8 mouse cellular contexts compared by ENCODE assay signal in the genomic region with DNA sequence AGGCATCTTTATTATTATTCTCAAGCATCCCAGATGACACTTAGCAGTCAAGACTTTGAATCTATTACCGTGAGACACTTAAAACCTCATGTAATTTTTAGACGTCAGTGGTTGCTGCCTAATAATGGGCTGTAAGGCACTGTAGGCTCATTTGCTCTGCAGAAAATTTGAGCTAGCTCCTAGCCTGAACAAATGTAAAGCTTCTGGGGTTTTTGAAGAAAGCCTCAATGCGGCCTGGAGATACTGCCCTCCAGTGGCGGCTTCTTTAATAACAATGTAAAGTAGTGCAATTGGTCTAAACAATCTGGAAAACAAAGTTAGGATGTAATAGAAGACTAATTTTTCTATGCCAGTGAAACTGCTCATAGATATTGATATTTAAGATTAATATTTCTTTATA.
DNase-seq lines count a peak whose midpoint lies in the region; ATAC-seq and TF ChIP-seq lines count a peak whose summit lies in the region.

No protein-coding gene starts in this region.

- in situ Hi-C loops in Patski (cut with MboI; ENCODE audit: low pct_unique_long_range_greater_than_20kb), result no loop called here

- H3K4me1 ChIP-seq in heart, embryonic 12.5 days (replicated peaks), result no peaks in the 10 kb centered on the region

- no peak overlapping the region for H3K9ac ChIP-seq in heart, embryonic 12.5 days

- 19% methylated on average over 4 of the region's 4 CpGs for WGBS in heart, embryonic 12.5 days

- no peak overlapping the region for H3K4me3 ChIP-seq in heart, embryonic 12.5 days

- POLR2A ChIA-PET in Patski (lab: Charles Lee), result no interaction called here

- no peak overlapping the region for H3K27ac ChIP-seq in heart, embryonic 12.5 days (ENCODE audit: poor library complexity, severe bottlenecking)

- ATAC-seq in Patski, result no peak
- ATAC-seq in cerebellum, adult (ENCODE audit: insufficient number of reproducible peaks, low FRiP score, low TSS enrichment), result no peak
- ATAC-seq in heart, embryonic 12.5 days (ENCODE audit: insufficient number of reproducible peaks, low FRiP score), result no peak

- no peak overlapping the region for H3K4me2 ChIP-seq in heart, embryonic 12.5 days

- H3K27me3 ChIP-seq in Patski, result peaks cover 3% of the 10 kb centered on the region
- H3K27me3 ChIP-seq in heart, embryonic 12.5 days (replicated peaks), result no peaks in the 10 kb centered on the region

- no peaks in the 10 kb centered on the region for H3K9me3 ChIP-seq in heart, embryonic 12.5 days (replicated peaks)

- DNase-seq in kidney, adult 9 months, result peak; percentile 1
- no peak for DNase-seq in kidney, adult 11 months
- DNase-seq in Patski (ENCODE audit: low read depth, low spot score), result no peak
- peak; percentile 3 to 21 for DNase-seq in frontal cortex, postnatal 14 days (ENCODE audit: low spot score in 2 of 2)
- peak; percentile 74 for DNase-seq in retina, embryonic 14.5 days (ENCODE audit: low spot score)
- DNase-seq in lung, postnatal 36 days, result no peak

- H3K36me3 ChIP-seq in heart, embryonic 12.5 days, result no peaks in the 10 kb centered on the region

- TF ChIP-seq CTCF in Patski (IDR thresholded peaks at IDR 0.05), result peak; percentile 59

- CTCF ChIA-PET in Patski (lab: Charles Lee), result no interaction called here

Comparison
In these comparisons a context has a peak if more than half of its experiments do, and no peak if none do; other contexts are left out.
1. DNase-seq: peak in kidney, adult 9 months (single experiment), frontal cortex, postnatal 14 days (2 of 2) and retina, embryonic 14.5 days (single experiment); none in kidney, adult 11 months (single experiment), Patski (single experiment) and lung, postnatal 36 days (single experiment).